Mouse (Mus musculus): Measurements from ENCODE around the gene Cryzl2.

DNA sequence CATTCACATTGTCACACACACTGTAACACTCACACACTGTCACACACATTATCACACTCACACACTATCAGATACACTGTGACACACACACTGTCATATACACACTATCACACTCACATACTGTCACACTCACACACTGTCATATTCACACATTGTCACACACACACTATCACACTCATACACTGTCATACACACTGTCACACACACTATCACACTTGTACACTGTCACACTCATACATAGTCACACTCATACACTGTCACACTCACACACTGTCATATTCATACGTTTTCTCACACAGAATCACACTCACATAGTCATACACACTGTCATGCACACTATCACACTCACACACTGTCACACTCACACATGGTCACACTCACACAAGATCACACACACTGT is 42.3 kb downstream of the Cryzl2 start:
- TF ChIP-seq CTCF (IDR thresholded peaks at IDR 0.05; ENCODE audit: extremely low read depth, insufficient read depth, low read length): no peak
- no peak for TF ChIP-seq POLR2A (IDR thresholded peaks at IDR 0.05; ENCODE audit: extremely low read depth, insufficient read depth, low read length)

All from cortical plate, adult 2 months (tissue).